Mouse (Mus musculus): Measurements from ENCODE around the gene Slc41a2. TPM values are rescaled to one million over a fixed set of nuclear protein-coding genes. Genes with fewer than 3 reads are reported as not detected.

Gene Slc41a2
- polyA plus RNA-seq, 1 experiment from 2014 or later = 0.76 TPM

- Histone ChIP-seq H3K4me2 (ENCODE audit: low read depth, low read length) (no peak overlapping the region), H3K4me1 (ENCODE audit: insufficient read depth) (peaks cover 3% of the 10 kb centered on the region; the same call in 1 of the 2 replicates), H3K36me3 (replicated peaks; ENCODE audit: insufficient read depth, low read length) (no peaks in the 10 kb centered on the region), H3K27me3 (ENCODE audit: insufficient read depth, low read length) (no peaks in the 10 kb centered on the region), H3K27ac (ENCODE audit: low read depth) (no peak overlapping the region), H3K9me3 (ENCODE audit: low read length) (peaks cover 3% of the 10 kb centered on the region), H3K9ac (replicated peaks) (no peak overlapping the region), H3K4me3 (ENCODE audit: low read depth, low read length) (no peak overlapping the region)
- 74% methylated on average over 7 of the region's 7 CpGs for WGBS (ENCODE audit: insufficient replicate concordance)
- DNase-seq (no peak), ATAC-seq (peak; percentile 89)
- TF ChIP-seq EP300 (IDR thresholded peaks at IDR 0.05; ENCODE audit: low read depth) (no peak), CTCF (IDR thresholded peaks at IDR 0.05; ENCODE audit: low read depth) (no peak)
Measured at GRCm38 (mm10) chr10:83310356-83310755, 27.3 kb downstream of the Slc41a2 start.

DNA sequence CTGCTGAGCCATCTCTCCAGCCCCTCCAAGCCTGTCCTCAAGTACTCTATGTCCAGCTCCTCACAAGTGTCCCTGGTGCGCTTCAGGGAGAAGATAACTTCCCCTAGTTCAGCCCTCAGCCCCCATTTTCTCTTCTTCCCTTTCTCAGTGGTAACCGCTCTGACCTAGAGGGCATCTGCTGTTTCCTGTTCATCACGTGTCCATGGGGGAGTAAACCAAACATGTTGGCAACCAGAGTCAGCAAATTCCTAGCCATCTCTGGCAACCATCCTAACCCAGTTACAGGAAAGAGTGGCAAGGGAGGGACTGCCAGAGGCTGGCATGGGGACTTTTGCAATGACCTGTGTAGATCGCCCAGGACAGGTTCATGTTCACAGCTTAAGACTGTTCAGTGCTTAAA, 36.0 kb downstream of the Slc41a2 start:
- no peak for DNase-seq

DNA sequence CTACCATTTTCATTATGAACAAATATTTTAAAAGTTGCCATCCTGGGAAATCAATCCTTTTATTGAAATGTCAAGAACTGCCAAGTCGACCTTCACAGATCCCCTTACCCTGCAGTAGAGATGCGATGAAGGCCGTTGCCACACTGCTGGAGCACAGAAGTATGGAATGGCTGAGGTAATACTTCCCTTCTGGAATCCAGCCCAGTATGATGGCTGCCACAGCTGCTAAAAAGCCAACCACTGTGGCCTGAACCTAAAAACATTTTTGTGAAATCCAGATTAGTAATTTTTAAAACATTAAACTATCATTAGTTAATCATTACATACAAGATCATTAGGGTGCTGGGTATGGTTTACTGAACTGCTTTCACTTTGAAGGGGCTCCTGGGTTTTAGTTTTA, 36.6 kb downstream of the Slc41a2 start:
- Histone ChIP-seq H3K4me2 (ENCODE audit: low read depth, low read length) (no peak overlapping the region), H3K9me3 (ENCODE audit: low read length) (no peaks in the 10 kb centered on the region), H3K4me3 (ENCODE audit: low read depth, low read length) (no peak overlapping the region), H3K4me1 (ENCODE audit: insufficient read depth) (peaks cover 6% of the 10 kb centered on the region), H3K9ac (replicated peaks) (no peak overlapping the region), H3K27ac (ENCODE audit: low read depth) (no peak overlapping the region), H3K27me3 (ENCODE audit: insufficient read depth, low read length) (no peaks in the 10 kb centered on the region), H3K36me3 (replicated peaks; ENCODE audit: insufficient read depth, low read length) (no peaks in the 10 kb centered on the region)
- ATAC-seq (0 out of 2 replicates have a peak, but pooled peaks have one; percentile 36), DNase-seq (no peak)
- WGBS (ENCODE audit: insufficient replicate concordance) = 62% methylated on average over 3 of the region's 3 CpGs
- TF ChIP-seq EP300 (IDR thresholded peaks at IDR 0.05; ENCODE audit: low read depth) (no peak), CTCF (IDR thresholded peaks at IDR 0.05; ENCODE audit: low read depth) (no peak)

More for the DNA sequence above, 36.0 kb downstream of the Slc41a2 start:
- peak; percentile 72 for ATAC-seq
- no peaks in the 10 kb centered on the region for H3K27me3 ChIP-seq (ENCODE audit: insufficient read depth, low read length)
- TF ChIP-seq CTCF (IDR thresholded peaks at IDR 0.05; ENCODE audit: low read depth) (no peak), EP300 (IDR thresholded peaks at IDR 0.05; ENCODE audit: low read depth) (no peak)
- H3K27ac ChIP-seq (ENCODE audit: low read depth) = no peak overlapping the region
- no peaks in the 10 kb centered on the region for H3K9me3 ChIP-seq (ENCODE audit: low read length)
- H3K4me3 ChIP-seq (ENCODE audit: low read depth, low read length) = no peak overlapping the region
- no peak overlapping the region for H3K9ac ChIP-seq (replicated peaks)
- 34% methylated on average over 4 of the region's 4 CpGs for WGBS (ENCODE audit: insufficient replicate concordance)
- peaks cover 6% of the 10 kb centered on the region for H3K4me1 ChIP-seq (ENCODE audit: insufficient read depth)
- no peaks in the 10 kb centered on the region for H3K36me3 ChIP-seq (replicated peaks; ENCODE audit: insufficient read depth, low read length)
- no peak overlapping the region for H3K4me2 ChIP-seq (ENCODE audit: low read depth, low read length)

DNA sequence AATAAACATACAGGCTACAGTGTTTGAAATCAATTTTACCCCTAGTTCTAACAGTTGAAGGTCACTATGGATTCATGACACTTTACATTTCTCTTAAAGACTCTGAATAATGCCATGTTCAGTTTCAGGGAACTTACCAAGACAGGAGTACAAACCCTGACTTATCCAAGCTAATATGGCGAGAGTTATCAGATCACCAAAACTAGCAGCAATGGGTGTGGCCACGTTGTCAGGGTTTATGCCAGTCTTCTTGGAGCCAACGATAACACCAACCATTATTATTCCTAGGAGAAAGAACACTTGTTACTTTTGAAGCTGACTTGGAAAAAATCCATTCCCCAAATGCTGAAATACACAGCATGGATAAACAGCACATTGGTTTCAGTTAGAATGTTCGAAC, 40.7 kb downstream of the Slc41a2 start:
- H3K4me3 ChIP-seq (ENCODE audit: low read depth, low read length) = no peak overlapping the region
- no peak overlapping the region for H3K9ac ChIP-seq (replicated peaks)
- no peak for ATAC-seq
- no peaks in the 10 kb centered on the region for H3K36me3 ChIP-seq (replicated peaks; ENCODE audit: insufficient read depth, low read length)
- no peak for DNase-seq
- H3K4me2 ChIP-seq (ENCODE audit: low read depth, low read length) = no peak overlapping the region
- no peak overlapping the region for H3K27ac ChIP-seq (ENCODE audit: low read depth)
- no peaks in the 10 kb centered on the region for H3K27me3 ChIP-seq (ENCODE audit: insufficient read depth, low read length)
- peaks cover 6% of the 10 kb centered on the region for H3K4me1 ChIP-seq (ENCODE audit: insufficient read depth)
- 54% methylated on average over 4 of the region's 4 CpGs for WGBS (ENCODE audit: insufficient replicate concordance)
- no peaks in the 10 kb centered on the region for H3K9me3 ChIP-seq (ENCODE audit: low read length)
- TF ChIP-seq EP300 (IDR thresholded peaks at IDR 0.05; ENCODE audit: low read depth) (no peak), CTCF (IDR thresholded peaks at IDR 0.05; ENCODE audit: low read depth) (no peak)

DNA sequence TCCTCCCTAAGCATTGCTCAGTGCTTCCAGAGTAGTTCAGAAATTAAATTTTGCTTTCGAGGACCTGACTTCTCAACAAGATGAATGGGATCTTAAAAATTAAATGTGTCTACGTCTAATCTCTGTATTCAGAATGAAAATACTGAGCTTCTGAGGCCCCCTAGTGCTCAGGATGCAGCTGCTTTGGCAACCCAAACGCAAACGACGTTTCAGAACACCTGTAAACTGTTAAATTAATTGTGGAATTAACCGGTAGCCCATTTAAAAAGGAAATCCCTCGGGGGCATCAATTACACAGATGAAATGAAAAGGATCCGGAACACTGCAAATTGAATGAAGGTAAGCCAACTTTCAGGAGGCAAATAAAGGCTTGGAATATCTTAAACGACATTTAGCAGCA, 42.9 kb downstream of the Slc41a2 start:
- TF ChIP-seq EP300 (IDR thresholded peaks at IDR 0.05; ENCODE audit: low read depth) (no peak), CTCF (IDR thresholded peaks at IDR 0.05; ENCODE audit: low read depth) (peak; percentile 40; the same call in 1 of the 2 replicates)
- no peak for DNase-seq
- H3K9ac ChIP-seq (replicated peaks) = no peak overlapping the region
- H3K27ac ChIP-seq (ENCODE audit: low read depth) = no peak overlapping the region
- ATAC-seq = no peak
- H3K9me3 ChIP-seq (ENCODE audit: low read length) = no peaks in the 10 kb centered on the region
- H3K4me1 ChIP-seq (ENCODE audit: insufficient read depth) = no peaks in the 10 kb centered on the region
- 51% methylated on average over 9 of the region's 9 CpGs for WGBS (ENCODE audit: insufficient replicate concordance)
- H3K27me3 ChIP-seq (ENCODE audit: insufficient read depth, low read length) = no peaks in the 10 kb centered on the region
- H3K4me3 ChIP-seq (ENCODE audit: low read depth, low read length) = no peak overlapping the region
- no peak overlapping the region for H3K4me2 ChIP-seq (ENCODE audit: low read depth, low read length)
- H3K36me3 ChIP-seq (replicated peaks; ENCODE audit: insufficient read depth, low read length) = no peaks in the 10 kb centered on the region

- Histone ChIP-seq H3K4me1 (ENCODE audit: insufficient read depth) (no peaks in the 10 kb centered on the region), H3K9ac (replicated peaks) (no peak overlapping the region), H3K4me3 (ENCODE audit: low read depth, low read length) (no peak overlapping the region), H3K4me2 (ENCODE audit: low read depth, low read length) (no peak overlapping the region), H3K9me3 (ENCODE audit: low read length) (no peaks in the 10 kb centered on the region), H3K27me3 (ENCODE audit: insufficient read depth, low read length) (no peaks in the 10 kb centered on the region), H3K27ac (ENCODE audit: low read depth) (no peak overlapping the region), H3K36me3 (replicated peaks; ENCODE audit: insufficient read depth, low read length) (no peaks in the 10 kb centered on the region)
- ATAC-seq = no peak
- WGBS (ENCODE audit: insufficient replicate concordance) = 86% methylated on average over 9 of the region's 9 CpGs
- DNase-seq = no peak
- TF ChIP-seq EP300 (IDR thresholded peaks at IDR 0.05; ENCODE audit: low read depth) (no peak), CTCF (IDR thresholded peaks at IDR 0.05; ENCODE audit: low read depth) (no peak)
Measured at GRCm38 (mm10) chr10:83293352-83293751, 44.3 kb downstream of the Slc41a2 start.

- DNase-seq = no peak
- no peak overlapping the region for H3K9ac ChIP-seq (replicated peaks)
- WGBS (ENCODE audit: insufficient replicate concordance) = 79% methylated on average over 11 of the region's 11 CpGs
- H3K4me1 ChIP-seq (ENCODE audit: insufficient read depth) = no peaks in the 10 kb centered on the region
- H3K9me3 ChIP-seq (ENCODE audit: low read length) = no peaks in the 10 kb centered on the region
- ATAC-seq = no peak
- no peak overlapping the region for H3K27ac ChIP-seq (ENCODE audit: low read depth)
- H3K36me3 ChIP-seq (replicated peaks; ENCODE audit: insufficient read depth, low read length) = no peaks in the 10 kb centered on the region
- no peak overlapping the region for H3K4me3 ChIP-seq (ENCODE audit: low read depth, low read length)
- H3K4me2 ChIP-seq (ENCODE audit: low read depth, low read length) = no peak overlapping the region
- no peaks in the 10 kb centered on the region for H3K27me3 ChIP-seq (ENCODE audit: insufficient read depth, low read length)
- TF ChIP-seq EP300 (IDR thresholded peaks at IDR 0.05; ENCODE audit: low read depth) (no peak), CTCF (IDR thresholded peaks at IDR 0.05; ENCODE audit: low read depth) (no peak)
Measured at GRCm38 (mm10) chr10:83291731-83292130, 46.0 kb downstream of the Slc41a2 start.

Data from liver, postnatal 0 days (tissue).